Mouse (Mus musculus): ENCODE results near the gene Bpifa6.
A peak's percentile ranks its signal among the peaks of the same experiment; 100 is the strongest.
"Not testable (repeated sequence)": the region's sequence is repeated elsewhere in the genome, so short reads cannot be mapped to it uniquely, and the experiment has no call there.

Bpifa6 gene

DNA sequence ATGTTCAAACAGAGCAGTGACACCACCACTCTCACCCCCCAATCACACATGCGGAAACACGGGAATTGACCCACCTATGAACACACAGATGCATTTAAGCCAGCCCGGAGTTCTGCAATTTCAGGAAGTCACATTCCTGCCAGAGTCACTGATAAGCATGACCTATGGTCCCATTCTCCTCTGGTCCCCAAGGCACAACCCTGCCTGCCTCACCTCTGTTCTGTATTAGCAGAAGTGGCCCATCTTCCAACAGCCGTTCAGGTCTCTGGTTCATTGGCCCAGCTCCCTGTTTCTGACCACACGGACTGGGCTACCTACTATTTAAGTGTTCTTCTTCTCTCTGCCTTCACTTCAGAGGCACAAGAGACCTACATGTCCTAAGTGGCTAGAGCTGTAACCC, at the start of gene Bpifa6:
TSS of gene Bpifa6 (plus strand) at position 364 of the 400 bp plus-strand sequence.
- DNase-seq (ENCODE audit: low spot score) = no peak

DNA sequence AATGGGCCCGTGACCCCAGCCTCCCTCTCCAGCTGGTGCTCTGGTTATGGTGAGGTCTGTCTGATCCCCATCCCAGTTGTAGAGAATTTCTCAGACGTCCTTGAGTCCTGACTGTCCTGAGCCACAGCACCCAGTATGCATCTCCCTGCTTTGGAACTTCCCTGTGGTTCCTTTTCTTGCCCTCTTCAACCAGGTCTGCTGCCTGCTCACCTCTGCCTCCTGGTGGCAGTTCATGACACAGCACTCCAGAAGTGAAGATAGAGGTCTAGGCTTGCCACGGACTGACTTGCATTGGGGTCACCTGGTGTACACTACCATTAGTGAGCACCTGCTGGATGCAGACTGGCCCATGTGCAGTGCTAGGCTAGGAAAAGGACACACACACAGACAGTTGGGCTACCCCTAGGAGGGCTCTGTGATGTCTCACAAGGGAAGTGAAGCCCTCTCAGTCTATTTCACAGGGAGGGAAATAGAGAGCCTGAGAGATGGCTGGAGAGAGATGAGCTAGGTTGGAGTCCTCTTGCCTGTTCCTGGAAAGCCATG, 44.8 kb upstream of the Bpifa6 start:
- peak; percentile 43 for DNase-seq (ENCODE audit: low spot score)

DNA sequence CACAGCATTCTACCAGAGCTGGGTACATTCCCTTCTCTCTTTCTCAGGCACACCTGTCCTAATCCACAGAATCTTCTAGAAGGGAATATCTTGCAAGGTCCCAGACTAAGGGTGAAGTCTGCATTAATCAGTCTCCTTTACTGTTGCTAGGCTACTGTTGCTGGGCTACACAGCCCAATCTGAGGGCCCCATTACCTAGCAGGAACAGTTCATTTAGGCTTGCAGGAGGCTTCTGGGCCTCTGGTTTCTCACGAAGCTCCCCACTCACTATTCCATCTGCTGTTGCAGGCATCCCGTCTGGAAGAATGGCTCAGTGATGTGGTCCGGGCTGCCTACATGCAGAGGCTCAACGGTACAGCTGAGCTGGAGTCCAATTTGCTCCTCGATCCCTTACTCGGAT, 43.6 kb upstream of the Bpifa6 start:
- DNase-seq (ENCODE audit: low spot score) = no peak

DNA sequence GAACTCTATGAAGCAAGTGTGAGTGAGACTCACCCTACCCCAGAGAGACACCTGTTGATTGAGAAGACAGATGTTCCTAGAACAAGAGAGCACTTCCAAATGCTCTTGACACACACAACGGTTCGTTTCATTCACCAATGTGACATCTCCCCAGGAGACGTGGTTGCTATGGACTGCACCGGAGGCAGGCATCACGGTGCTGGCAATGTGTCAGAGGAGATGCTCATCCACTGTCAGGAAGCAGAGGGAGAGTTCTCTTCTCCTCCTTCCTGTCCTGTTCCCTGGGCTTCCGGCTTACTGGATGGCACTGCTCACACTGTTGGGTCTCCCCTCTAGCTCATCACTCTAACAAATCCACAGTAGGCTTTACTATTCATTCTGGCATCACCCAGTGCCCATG, 41.4 kb upstream of the Bpifa6 start:
- DNase-seq (ENCODE audit: low spot score) = no peak

DNA sequence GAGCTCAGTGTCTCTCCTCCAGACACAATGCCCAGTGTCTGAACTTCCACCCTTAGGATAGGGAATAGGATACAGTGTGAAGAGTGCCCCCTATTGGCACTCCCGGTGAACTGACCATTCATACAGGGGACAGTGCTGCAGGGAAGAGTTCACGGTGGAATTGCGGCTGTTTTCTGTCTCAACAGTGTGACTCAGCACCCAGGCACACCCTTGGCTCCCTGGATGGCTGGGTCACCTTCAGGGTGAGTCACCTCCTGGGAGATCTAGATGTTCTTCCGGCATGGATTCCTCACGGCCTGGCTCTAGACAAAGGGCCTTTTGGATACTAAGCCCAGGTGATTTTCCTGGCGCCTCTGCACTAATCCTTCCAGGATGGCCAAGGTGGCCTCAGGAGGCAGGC, 39.4 kb upstream of the Bpifa6 start:
- no peak for DNase-seq (ENCODE audit: low spot score)

DNA sequence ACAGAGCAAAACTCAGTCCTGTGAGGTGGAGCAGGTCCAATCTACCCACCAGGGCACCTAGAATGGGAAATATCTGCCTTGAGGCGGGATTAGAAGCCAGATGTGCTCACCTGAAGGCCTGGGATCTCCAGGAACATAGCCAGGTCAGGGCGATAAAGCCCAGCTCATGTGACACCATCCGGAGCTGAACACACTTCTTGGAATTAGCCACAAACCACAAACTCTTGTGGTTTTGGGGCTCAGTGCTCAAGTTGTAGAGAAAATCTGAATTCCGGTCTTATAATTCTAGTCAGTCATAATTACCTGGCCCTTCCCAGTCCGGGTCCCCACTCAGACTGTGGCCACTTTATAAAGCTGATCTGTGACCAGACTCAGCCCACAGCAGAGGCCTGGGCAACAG, 36.9 kb upstream of the Bpifa6 start, which contains the start of gene Bpifb4:
TSS of gene Bpifb4 (plus strand) at position 370 of the 400 bp plus-strand sequence.
- no peak for DNase-seq (ENCODE audit: low spot score)

DNA sequence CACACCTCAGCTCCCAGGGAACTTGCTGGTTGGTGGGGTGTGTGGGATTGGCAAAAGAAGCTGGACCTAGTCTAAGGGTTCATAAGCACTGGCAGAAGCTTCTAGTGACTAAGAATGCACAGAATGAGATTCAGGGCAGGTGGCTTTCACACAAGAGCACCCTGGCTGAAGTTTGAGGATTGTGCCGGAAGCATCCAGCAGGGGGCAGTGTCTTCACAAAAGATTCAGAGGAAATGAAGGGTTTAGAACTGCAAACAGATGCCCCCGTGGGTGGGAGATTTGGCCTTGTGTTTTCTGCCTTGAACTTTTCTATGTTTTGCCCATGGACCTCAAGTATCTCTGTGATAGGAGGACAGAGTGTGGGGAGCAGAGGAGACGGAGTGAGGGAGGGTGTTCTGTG, 31.2 kb upstream of the Bpifa6 start:
- peak; percentile 50 for DNase-seq (ENCODE audit: low spot score)

DNA sequence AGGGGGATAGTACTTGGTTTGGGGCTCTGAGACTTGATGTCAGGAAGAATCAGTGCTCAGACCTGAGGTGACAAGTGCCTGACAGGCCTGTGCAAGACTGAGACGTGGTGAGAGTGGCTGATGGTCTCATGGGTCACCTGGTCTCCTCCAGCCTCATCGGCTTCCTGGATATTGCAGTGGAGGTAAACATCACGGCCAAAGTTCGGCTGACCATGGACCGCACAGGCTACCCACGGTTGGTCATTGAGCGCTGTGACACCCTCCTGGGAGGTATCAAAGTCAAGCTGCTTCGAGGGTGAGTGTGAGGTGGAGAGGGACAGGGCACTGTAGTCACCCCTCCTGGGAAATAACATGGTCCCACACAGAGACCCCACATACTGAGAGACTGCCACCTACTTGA, 30.2 kb upstream of the Bpifa6 start:
- no peak for DNase-seq (ENCODE audit: low spot score)

DNA sequence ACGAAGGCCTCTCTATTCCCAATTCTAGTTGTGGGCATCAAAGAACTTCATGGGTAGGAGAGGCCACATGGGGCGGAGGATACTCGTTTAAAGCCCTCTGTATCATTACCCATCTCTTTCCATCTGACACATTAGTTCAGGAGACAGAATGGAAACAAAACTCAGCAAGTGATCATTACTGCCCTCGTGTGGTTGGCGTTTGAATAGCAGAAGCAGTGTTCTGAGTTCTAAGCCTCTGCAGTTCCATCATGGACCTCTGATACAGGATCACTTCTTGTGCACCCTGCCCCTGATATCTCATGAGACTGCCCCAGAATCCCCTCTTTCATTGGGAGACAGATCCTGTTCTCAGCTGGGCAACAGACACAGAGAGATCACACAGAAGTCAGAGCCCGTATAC, 21.8 kb upstream of the Bpifa6 start:
- DNase-seq (ENCODE audit: low spot score) = peak; percentile 76

DNA sequence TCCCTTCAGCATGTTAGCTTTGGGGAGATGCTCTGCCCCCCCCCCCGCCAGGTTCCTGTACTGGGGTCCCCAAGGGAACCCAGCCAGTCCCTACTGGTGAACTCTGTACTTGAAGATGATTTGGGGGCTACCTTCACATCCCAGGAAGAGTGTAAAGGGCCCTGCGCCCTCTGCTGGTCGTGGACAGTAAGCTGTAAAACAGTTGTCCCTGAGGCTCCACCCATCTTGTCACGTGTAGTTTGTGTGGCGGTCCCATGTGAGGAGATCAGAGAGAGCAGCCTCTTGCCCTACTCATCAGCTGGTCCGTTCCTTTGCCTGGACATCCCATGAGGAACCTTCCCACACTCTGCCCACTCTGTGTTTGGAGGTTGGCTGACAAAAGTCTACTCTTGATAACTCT, 20.9 kb upstream of the Bpifa6 start:
- peak; percentile 28 for DNase-seq (ENCODE audit: low spot score)

DNA sequence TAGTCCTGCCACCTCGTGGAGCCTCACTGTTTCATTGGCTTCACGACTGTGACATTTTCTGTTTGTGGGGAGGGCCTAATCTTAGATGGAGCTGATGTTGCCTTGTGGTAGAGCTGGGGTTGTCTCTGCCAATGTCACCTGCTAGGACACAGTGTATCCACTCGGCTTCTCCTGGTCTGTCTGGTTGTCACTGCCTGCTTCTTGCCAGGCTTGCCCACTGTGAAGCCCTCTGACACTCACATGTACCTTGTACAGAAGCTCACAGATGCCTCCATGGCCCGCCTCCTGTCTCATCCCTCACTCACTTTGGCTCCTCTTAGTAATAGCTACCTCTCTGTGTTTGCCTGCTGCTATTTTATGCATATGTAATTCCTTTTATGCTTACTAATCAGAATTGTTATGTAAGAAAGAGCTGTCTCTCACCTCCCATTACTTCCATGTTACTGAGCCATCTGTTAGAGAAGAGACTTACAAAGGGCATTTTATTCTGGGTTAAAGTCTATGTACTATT, 11.9 kb upstream of the Bpifa6 start:
- no peak for DNase-seq (ENCODE audit: low spot score)

DNA sequence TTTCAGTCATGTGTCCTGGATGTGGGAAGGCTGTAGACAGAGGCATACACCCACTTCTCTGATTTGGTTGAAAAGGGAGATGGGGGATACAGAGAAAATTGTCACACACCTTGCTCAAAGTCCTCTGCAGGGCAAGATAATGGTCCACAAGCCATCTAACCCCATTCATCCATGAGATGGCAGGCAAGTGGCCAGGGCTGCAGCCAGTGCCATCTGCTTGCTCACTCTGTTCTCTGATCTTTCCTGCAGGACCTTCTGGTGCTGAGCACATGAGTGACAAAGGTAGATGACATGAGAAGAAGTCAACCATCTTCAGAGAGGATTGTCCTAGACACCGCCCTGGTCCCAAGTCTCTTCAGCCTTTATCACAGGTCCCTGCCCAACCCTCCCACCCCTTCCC, 11.4 kb upstream of the Bpifa6 start:
- no peak for DNase-seq (ENCODE audit: low spot score)

DNA sequence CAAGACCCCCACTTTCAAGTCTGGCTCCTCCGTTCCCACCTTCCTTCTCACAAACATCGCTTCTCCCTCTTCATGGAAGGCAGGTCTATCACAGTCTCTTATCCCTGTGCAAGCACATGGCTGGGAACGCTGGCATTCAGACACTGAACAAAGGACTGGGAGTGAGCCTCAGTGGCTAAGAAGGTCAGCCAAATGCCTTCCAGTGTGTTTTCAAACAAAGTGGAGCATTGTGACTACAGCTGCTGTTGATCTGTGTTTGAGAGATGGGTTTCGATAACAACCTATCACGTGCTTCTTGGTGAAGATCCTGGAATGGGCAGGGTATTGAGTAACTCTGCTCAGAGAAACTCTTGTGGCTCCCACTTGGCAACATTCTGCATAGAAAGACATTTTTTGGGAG, 4.5 kb upstream of the Bpifa6 start:
- no peak for DNase-seq (ENCODE audit: low spot score)

DNA sequence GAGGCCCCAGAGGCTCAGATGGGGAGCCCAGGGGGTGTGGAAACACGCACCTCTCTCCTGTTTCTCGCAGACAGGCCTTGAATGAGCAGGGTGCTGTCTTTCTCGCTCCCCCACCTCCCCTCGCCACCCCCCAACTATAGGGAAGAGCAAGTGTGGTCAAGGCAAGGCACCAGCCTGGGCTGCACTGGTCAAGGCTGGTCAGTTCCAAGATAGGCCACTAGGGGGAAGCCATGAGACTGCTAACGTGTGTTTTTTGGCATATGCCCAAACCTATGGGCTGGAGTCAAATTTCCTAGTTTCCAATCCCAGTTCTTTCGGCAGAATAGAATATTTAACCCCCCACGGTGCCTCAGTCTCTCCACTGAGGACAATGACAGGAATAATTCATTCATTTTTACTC, 21.0 kb downstream of the Bpifa6 start:
- peak; percentile 80 for DNase-seq (ENCODE audit: low spot score)

DNA sequence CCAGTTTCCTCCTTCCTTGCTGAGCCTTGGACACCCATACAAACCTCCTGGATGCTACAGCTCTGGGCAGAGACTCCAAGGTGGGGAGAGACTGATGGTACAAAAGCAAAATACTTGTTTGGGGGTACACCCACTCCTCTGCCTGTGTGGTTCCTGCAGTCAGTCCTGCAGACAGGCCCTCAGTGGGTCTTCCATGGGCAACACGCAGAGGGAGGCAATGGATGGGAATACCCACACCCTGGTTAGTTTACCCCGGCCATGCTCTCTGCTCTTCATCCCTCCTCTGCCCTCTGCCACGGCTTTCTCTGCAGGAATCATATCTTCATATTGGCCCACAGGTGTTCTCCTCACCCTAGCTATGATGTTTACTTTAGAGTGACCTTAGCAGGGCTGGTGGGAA, 25.8 kb downstream of the Bpifa6 start:
- no peak for DNase-seq (ENCODE audit: low spot score)

DNA sequence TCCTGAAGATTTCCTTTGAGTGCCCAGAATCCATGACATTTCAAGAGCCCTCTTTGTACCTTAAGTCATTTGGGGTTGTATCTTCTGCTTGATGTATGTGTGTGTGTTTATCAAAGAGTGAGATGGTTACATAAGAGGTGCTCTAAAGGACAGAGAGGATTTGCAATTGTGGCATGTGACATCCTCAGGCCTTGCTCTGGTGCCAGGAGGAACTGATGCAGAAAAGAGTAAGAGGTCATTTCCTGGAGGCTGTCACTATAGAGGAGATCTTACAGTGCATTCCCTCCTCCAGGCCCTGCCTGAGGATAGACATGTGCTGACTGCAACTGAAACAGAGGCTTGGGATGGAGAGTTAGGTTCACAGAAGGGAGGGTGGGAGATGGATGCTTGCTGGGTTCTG, 26.3 kb downstream of the Bpifa6 start:
- no peak for DNase-seq (ENCODE audit: low spot score)

DNA sequence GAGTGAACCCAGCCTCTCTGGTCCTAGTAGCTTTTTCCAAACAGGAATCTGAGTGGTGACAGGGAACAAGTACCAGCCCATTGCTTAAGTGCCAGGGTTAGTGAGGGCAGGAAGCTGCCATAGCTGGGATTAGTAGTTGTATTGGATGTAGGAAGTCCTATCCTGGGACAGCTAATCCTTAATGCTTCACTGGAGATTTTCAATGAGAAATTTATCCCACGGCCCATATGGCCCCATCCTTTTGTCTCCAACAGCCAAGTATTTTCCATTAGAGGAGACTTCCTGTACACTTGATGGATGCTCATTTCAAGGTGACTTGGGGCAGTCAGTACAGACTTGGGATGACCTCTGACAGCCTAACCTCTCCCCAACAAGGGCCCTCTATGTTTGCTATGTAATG, 29.7 kb downstream of the Bpifa6 start:
- DNase-seq (ENCODE audit: low spot score) = no peak

DNA sequence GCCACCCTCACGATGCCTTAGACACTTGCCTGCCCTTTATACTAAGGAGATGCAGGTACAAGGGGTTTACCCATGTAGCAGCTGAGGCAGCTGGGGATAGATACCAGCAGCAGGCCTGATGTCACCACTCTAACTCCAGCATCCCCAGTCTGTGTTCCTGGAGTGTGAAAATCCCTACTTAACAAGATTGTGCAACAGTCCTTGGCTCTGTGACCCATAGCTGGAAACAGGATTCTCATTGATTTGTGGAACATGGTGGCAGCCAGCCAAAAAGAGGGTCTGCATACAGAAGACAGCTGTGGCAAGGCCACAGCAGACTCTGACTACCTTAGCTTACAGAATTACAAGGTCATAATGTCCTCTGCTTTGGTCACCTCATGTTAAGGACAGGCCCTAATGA, 30.3 kb downstream of the Bpifa6 start:
- DNase-seq (ENCODE audit: low spot score) = no peak

DNA sequence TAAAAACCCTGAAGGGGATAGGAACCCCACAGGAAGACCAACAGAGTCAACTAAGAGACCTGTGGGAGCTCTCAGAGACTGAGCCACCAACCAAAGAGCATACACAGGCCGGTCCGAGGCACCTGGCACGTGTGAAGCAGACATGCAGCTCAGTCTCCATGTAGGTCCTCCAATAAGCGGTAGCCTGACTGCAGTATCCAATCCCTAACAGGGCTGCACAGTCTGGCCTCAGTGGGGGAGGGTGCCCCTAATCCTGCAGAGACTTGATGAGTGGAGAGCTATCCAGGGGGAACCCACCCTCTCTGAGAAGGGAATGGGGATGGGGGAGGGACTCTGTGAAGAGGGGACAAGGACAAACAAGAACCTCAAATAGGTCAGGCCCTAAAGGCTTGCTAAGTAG, 31.0 kb downstream of the Bpifa6 start:
- no peak for DNase-seq (ENCODE audit: low spot score)

DNA sequence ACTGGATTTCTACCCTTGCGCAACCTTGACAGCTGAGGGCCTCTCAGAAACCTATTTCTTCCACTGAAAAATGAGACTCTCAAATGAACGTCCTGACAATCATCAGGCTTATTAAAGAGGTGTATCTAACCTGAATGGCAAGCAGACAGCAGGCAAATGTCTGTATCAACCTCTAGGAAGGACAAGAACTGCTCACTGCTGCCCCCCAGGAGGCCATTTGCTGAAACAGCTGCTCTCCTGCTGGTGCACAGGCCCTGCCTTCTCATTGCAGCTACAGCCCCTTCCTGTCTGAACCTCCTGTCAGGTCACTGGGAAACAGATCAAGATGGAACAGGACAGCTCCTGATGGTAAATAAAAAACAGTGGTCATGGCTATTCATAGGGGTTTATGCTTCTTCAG, 31.6 kb downstream of the Bpifa6 start:
- DNase-seq (ENCODE audit: low spot score) = no peak

DNA sequence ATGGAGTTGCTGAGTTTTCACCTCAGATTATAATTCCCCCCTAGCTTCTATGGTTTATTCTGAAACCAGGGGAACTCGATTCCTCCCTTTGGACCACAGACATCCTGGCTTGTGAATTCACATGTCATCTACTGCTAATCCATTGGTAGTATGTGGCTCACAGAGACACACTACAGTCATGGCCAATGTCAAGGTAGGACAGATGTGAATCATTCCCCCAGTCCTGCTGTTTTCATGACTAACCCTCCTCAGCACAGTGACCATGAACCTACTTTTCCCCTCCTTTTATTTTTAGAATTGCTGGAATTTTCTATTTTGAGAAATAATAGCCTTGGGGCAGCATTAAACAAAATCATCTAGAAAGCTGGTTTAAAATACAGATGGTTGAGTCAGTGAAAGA, 32.6 kb downstream of the Bpifa6 start:
- no peak for DNase-seq (ENCODE audit: low spot score)

DNA sequence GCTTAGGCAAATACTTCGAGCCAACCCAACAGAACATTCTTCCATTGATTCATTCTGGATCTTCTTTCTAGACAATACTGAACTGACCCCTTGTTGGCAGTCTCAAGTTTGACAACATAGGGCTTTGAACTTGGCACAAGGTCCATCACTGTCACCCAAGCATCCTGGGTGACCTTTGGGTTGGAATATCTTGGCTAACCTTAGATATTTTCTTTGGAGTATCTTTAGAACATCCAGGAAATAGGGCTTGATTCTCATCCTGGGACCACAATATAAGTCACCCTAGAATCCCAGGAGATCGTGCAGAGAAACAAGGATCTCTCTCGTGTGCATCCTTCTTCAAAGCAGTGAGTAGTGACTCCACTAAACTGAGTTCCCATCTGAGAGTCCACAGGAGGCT, 33.2 kb downstream of the Bpifa6 start, which contains the start of gene Bpifa2:
TSS of gene Bpifa2 (plus strand) at position 301 of the 400 bp plus-strand sequence.
- DNase-seq (ENCODE audit: low spot score) = no peak

DNA sequence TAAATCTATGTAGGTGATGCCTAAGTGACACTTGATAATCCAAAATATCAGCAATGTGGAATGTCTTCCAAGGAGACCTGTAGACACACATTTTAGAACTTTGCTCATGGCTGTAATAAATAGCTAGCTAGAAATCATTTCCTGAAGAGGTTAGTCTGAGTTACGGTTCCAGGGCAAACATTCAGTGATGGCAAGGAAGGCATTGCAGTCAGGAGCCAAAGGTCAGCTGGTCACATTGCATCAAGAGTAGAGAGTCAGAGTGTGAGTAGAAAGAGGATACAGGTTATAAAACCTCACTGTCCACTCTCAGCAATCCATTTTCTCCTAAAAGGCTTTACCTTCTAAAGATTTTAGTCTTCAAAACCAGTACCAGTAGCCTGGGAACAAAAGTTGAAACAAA, 43.2 kb downstream of the Bpifa6 start:
- DNase-seq (ENCODE audit: low spot score) = no peak

DNA sequence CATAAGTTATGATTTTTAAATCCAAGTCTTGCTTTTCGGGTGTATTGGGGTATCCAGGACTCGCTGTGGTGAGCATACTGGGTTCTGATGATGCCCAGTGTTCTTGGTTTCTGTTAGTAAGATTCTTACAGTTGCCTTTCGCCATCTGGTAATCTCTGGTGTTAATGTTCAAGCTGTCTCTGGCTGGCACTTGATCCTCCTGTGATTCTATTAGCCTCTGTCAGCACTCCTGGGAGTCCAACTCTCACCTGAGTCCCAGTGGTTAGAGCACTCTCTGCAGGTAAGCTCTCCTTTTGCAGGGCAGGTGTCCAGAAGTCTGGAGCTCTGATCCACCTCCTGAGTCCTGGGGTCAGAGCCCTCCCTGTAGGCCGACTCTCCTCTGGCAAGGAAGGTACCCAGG, 49.9 kb downstream of the Bpifa6 start:
- not testable (repeated sequence) for DNase-seq (ENCODE audit: low spot score)

DNA sequence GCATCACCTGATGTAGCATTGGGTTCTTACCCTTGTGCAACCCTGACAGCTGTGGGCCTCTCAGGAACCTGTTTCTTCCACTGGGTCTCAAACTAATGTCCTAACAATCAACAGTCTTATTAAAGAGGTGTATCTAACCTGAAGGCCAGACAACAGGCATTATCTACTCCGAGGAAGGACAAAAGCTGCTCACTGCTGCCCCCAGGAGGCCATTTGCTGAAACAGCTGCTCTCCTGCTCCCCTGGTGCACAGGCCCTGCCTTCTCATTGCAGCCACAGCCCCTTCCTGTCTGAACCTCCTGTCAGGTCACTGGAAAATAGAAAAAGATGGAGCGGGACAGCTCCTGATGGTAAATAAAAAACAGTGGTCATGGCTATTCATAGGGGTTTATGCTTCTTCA, 64.2 kb downstream of the Bpifa6 start:
- DNase-seq (ENCODE audit: low spot score) = no peak
